Mouse (Mus musculus): Measurements from ENCODE around the gene Lrrc74a. TPM values are rescaled to one million over a fixed set of nuclear protein-coding genes. Genes with fewer than 3 reads are reported as not detected.

Gene Lrrc74a
- polyA plus RNA-seq, 1 experiment = 76.4 TPM

- Histone ChIP-seq H3K4me1 (ENCODE audit: control insufficient read depth, insufficient read depth, low read length) (peaks cover 32% of the 10 kb centered on the region), H3K27me3 (ENCODE audit: control insufficient read depth, insufficient read depth, low read length) (no peaks in the 10 kb centered on the region), H3K27ac (ENCODE audit: control insufficient read depth, insufficient read depth, low read depth, low read length) (no peak overlapping the region), H3K36me3 (ENCODE audit: control insufficient read depth, insufficient read depth, low read length) (no peaks in the 10 kb centered on the region), H3K4me3 (ENCODE audit: control insufficient read depth, low read depth, low read length) (no peak overlapping the region)
- TF ChIP-seq CTCF (IDR thresholded peaks at IDR 0.05; ENCODE audit: control insufficient read depth, insufficient read depth, insufficient replicate concordance, low read depth, low read length) (no peak), POLR2A (IDR thresholded peaks at IDR 0.05; ENCODE audit: control insufficient read depth, low read depth, low read length) (no peak)
Measured at GRCm38 (mm10) chr12:86690700-86691485, 43.3 kb upstream of the Lrrc74a start.

GRCm38 (mm10) chr12:86692471-86693356 is 41.5 kb upstream of the Lrrc74a start:
- Histone ChIP-seq H3K27me3 (ENCODE audit: control insufficient read depth, insufficient read depth, low read length) (no peaks in the 10 kb centered on the region), H3K4me3 (ENCODE audit: control insufficient read depth, low read depth, low read length) (no peak overlapping the region), H3K27ac (ENCODE audit: control insufficient read depth, insufficient read depth, low read depth, low read length) (no peak overlapping the region), H3K36me3 (ENCODE audit: control insufficient read depth, insufficient read depth, low read length) (no peaks in the 10 kb centered on the region), H3K4me1 (ENCODE audit: control insufficient read depth, insufficient read depth, low read length) (peaks cover 22% of the 10 kb centered on the region)
- no peak for TF ChIP-seq CTCF (IDR thresholded peaks at IDR 0.05; ENCODE audit: control insufficient read depth, insufficient read depth, insufficient replicate concordance, low read depth, low read length)
- TF ChIP-seq POLR2A (IDR thresholded peaks at IDR 0.05; ENCODE audit: control insufficient read depth, low read depth, low read length) = no peak

GRCm38 (mm10) chr12:86693389-86693788 is 40.8 kb upstream of the Lrrc74a start:
- Histone ChIP-seq H3K27ac (ENCODE audit: control insufficient read depth, insufficient read depth, low read depth, low read length) (no peak overlapping the region), H3K27me3 (ENCODE audit: control insufficient read depth, insufficient read depth, low read length) (no peaks in the 10 kb centered on the region), H3K36me3 (ENCODE audit: control insufficient read depth, insufficient read depth, low read length) (no peaks in the 10 kb centered on the region), H3K4me3 (ENCODE audit: control insufficient read depth, low read depth, low read length) (no peak overlapping the region), H3K4me1 (ENCODE audit: control insufficient read depth, insufficient read depth, low read length) (peaks cover 15% of the 10 kb centered on the region)
- TF ChIP-seq POLR2A (IDR thresholded peaks at IDR 0.05; ENCODE audit: control insufficient read depth, low read depth, low read length) = no peak
- no peak for TF ChIP-seq CTCF (IDR thresholded peaks at IDR 0.05; ENCODE audit: control insufficient read depth, insufficient read depth, insufficient replicate concordance, low read depth, low read length)

- no peaks in the 10 kb centered on the region for H3K36me3 ChIP-seq (ENCODE audit: control insufficient read depth, insufficient read depth, low read length)
- H3K27me3 ChIP-seq (ENCODE audit: control insufficient read depth, insufficient read depth, low read length) = no peaks in the 10 kb centered on the region
- H3K4me3 ChIP-seq (ENCODE audit: control insufficient read depth, low read depth, low read length) = no peak overlapping the region
- H3K27ac ChIP-seq (ENCODE audit: control insufficient read depth, insufficient read depth, low read depth, low read length) = no peak overlapping the region
- TF ChIP-seq CTCF (IDR thresholded peaks at IDR 0.05; ENCODE audit: control insufficient read depth, insufficient read depth, insufficient replicate concordance, low read depth, low read length) = no peak
- peaks cover 4% of the 10 kb centered on the region for H3K4me1 ChIP-seq (ENCODE audit: control insufficient read depth, insufficient read depth, low read length)
Measured at GRCm38 (mm10) chr12:86694441-86694840, 39.7 kb upstream of the Lrrc74a start.

- TF ChIP-seq CTCF (IDR thresholded peaks at IDR 0.05; ENCODE audit: control insufficient read depth, insufficient read depth, insufficient replicate concordance, low read depth, low read length) (no peak), POLR2A (IDR thresholded peaks at IDR 0.05; ENCODE audit: control insufficient read depth, low read depth, low read length) (no peak)
- Histone ChIP-seq H3K27ac (ENCODE audit: control insufficient read depth, insufficient read depth, low read depth, low read length) (no peak overlapping the region), H3K36me3 (ENCODE audit: control insufficient read depth, insufficient read depth, low read length) (peaks cover 2% of the 10 kb centered on the region; the same call in 1 of the 2 replicates), H3K4me3 (ENCODE audit: control insufficient read depth, low read depth, low read length) (no peak overlapping the region), H3K4me1 (ENCODE audit: control insufficient read depth, insufficient read depth, low read length) (no peaks in the 10 kb centered on the region), H3K27me3 (ENCODE audit: control insufficient read depth, insufficient read depth, low read length) (no peaks in the 10 kb centered on the region)
Measured at GRCm38 (mm10) chr12:86697996-86698395, 36.2 kb upstream of the Lrrc74a start.

GRCm38 (mm10) chr12:86698537-86698936 is 35.6 kb upstream of the Lrrc74a start:
- H3K4me1 ChIP-seq (ENCODE audit: control insufficient read depth, insufficient read depth, low read length) = no peaks in the 10 kb centered on the region
- H3K4me3 ChIP-seq (ENCODE audit: control insufficient read depth, low read depth, low read length) = no peak overlapping the region
- no peak for TF ChIP-seq POLR2A (IDR thresholded peaks at IDR 0.05; ENCODE audit: control insufficient read depth, low read depth, low read length)
- TF ChIP-seq CTCF (IDR thresholded peaks at IDR 0.05; ENCODE audit: control insufficient read depth, insufficient read depth, insufficient replicate concordance, low read depth, low read length) = no peak
- no peak overlapping the region for H3K27ac ChIP-seq (ENCODE audit: control insufficient read depth, insufficient read depth, low read depth, low read length)
- no peaks in the 10 kb centered on the region for H3K27me3 ChIP-seq (ENCODE audit: control insufficient read depth, insufficient read depth, low read length)
- H3K36me3 ChIP-seq (ENCODE audit: control insufficient read depth, insufficient read depth, low read length) = peaks cover 2% of the 10 kb centered on the region; the same call in 1 of the 2 replicates
